Mouse (Mus musculus): ENCODE data around the gene Chmp4b.

Chmp4b gene

DNA sequence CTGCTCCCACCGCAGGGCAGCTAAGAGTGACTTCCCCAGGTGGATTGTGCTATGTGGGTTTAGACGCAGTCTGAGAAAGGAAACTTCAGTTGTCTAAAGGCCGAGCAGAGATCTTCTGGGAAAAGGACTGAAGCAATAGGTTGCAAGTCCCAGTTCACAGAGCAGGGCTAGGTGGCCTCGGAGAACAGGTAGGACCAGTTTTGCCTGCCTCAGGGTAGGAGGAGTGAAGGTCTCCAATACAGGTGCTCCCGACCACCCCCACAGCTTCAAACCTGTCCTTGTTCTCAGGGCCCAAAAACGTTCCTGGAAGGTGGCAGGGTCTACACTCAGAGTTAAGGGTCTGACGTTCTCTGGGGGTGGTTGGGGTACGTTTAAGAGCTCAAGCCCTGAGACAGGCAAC is at the start of gene Chmp4b:
Gene Chmp4b (plus strand): TSS at position 343 of the 400 bp plus-strand sequence.
- no peak for DNase-seq (ENCODE audit: low spot score)

DNA sequence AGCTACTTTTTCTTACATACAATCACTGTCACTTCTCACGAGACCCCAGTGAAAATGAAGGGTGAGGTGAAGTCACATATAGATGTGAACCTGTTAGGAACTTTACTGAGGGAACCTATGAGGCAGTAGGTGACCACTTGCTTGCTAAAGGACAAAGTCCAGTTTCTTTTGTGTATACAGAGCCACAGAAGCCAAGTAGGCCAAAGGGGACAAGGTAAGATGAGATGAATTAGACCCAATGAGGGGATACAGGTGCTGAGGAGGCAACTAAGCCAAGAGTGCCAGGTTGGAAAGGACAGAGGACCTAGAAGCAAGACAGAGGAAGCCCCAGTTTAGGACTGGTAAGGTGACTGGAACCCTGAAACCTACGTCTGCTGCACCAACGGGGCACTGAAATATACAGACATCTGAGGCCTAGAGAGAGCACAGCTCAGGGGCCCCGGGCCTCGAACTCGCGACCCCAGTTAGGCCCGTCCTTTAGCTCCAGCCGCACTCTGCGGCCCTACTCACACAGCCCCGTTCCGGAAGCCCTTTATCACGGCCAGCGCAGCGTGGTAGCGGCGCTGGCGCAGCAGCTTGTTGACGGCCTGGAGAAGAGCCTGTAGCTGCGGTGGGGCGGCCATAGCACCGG is 48.4 kb upstream of the Chmp4b start:
- no peak for DNase-seq (ENCODE audit: low spot score)

DNA sequence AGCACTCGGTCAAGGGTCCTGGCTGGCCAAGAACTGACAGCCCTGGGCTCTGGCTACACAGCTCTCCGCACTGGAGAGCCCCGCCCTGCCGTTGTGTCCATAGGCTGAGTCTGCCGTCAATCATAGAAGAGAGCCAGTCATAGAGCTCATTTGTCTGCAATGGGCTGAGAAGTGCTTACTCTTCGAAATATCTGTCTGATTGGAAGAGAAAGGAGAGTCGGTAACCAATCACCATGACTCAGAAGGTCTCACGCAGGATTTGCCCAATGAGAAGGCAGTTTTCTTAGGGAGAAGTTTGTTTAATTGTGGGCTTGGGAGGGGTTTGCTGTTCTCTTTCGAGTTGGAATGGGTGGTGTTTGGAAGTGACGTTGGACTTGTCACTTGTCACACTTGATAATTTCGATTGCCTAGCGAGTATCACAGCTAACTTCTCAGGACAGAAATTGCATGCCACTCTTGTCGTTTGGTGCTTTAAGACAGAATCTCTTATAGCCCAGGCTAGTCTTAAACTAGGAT is 47.8 kb upstream of the Chmp4b start, which contains the start of gene Pxmp4:
Gene Pxmp4 (minus strand): TSS at position 71 of the 516 bp plus-strand sequence.
- peak; percentile 98 for DNase-seq (ENCODE audit: low spot score)

DNA sequence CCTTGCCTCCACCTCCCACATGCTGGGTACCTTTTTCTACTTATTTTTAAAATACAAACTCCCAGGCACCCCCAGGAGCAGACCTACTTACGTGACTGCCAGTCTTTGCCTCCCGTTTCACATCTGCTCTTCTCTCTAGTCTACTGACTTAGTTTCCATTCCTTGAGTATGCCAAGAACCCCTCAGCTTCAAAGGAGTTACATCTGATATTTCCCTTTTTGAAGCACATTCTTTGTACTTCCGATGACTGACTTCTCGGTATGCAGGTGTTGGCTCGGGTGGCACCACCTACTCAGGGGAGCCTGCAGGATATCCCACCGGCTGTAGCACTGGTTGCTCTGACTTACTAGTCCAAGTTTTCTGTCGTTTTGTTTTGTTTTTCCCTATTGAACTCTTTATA is 47.3 kb upstream of the Chmp4b start:
- DNase-seq (ENCODE audit: low spot score): no peak

- no peak for DNase-seq (ENCODE audit: low spot score)
Measured at GRCm38 (mm10) chr2:154606965-154607364, 44.5 kb upstream of the Chmp4b start.

GRCm38 (mm10) chr2:154609050-154609767 is 42.3 kb upstream of the Chmp4b start:
- DNase-seq (ENCODE audit: low spot score): no peak

- DNase-seq (ENCODE audit: low spot score): peak; percentile 75
Measured at GRCm38 (mm10) chr2:154613118-154614115, 38.1 kb upstream of the Chmp4b start, which contains the start of the genes Zfp341 and 4930519P11Rik. Gene Zfp341 (plus strand): TSS chr2:154613297. Gene 4930519P11Rik (minus strand): TSS chr2:154613437.

DNA sequence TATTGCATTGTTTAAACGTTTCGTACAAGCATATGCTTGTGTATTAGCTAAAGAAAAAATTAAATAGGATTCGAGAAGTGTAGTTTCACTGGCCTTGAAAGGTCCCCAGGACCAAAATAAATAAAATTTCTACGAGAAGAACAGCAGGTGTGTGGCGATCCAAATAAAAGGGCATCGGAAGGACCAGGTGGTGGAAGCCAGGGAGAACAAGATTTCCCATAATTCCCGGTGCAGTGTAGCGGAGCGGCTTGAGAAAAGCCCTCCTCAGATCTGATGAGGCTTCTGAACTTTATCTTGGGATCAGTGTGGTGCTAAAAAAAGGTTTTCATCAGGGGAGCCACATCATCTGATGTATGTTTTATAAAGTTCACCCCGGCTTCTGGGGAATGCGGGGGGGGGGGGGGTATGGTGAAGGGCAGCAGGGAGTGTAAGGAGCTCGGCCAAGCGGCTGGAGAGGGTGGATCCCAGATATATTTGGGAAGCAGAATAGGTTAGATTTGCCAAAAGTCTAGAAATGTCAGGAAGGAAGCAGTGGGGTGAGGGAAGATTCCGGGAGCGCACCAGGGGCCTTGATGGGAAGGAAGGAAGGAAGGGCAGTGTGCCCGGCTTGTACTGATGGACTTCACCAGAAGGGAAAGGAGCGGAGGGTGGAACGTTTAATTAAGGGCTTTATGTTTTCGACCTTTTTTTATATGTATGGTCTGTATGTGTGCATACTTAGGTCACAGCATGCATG is 36.5 kb upstream of the Chmp4b start:
- no peak for DNase-seq (ENCODE audit: low spot score)

- peak; percentile 74 for DNase-seq (ENCODE audit: low spot score)
Measured at GRCm38 (mm10) chr2:154615674-154616073, 35.8 kb upstream of the Chmp4b start.

DNA sequence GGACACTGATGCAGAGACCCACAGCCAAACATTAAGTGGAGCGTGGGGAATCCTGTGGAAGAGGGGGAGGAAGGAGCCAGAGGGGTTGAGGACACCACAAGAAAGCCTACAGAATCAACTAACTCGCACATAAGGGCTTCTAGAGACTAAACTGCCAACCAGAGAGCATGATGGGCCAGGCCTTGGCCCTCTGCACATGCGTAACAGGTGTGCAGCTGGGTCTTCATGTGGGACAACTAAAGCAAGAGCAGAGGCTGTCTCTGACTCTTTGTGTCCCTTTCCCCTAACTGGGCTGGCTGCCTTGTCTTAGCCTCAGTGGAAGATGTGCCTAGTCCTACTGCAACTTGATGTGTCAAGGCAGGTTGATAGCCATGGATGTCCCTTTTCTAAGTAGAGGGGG is 34.4 kb upstream of the Chmp4b start:
- no peak for DNase-seq (ENCODE audit: low spot score)

DNA sequence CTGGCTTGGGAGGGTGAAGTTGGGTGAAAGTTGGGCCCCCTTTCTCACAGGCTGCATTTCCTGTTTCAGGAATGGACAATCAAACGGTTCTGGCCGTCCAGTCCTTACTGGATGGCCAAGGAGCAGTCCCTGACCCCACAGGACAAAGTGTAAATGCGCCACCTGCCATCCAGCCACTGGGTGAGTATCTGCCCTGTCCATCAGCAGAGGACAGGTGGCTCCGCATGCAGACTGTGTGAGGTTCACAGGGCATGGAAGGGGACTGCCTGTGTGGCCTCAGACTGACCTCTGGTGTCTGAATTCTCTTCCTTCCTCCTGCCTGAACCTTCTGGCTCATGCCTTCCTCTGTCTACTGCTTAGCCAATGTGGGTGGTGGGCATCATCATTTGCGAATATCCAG is 29.8 kb upstream of the Chmp4b start:
- DNase-seq (ENCODE audit: low spot score): no peak

DNA sequence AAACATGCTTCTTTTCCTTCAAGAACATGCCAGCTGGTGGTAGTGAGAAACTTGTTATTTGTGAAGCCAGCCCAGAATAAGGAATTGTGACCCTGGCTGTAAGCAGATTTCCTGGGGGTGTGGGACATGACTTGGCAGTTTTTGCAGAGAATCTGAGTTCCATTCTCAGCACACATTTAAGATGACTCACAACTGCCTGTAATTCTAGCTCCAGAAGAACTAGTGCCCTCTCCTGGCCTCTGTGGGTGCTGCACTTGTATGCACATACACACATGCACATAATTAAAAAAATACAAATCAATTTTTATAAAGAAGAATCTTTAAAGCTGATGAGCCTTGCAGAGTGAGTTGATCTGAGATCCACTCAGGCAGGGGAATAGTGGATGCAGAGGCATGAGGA is 27.4 kb upstream of the Chmp4b start:
- DNase-seq (ENCODE audit: low spot score): no peak

DNA sequence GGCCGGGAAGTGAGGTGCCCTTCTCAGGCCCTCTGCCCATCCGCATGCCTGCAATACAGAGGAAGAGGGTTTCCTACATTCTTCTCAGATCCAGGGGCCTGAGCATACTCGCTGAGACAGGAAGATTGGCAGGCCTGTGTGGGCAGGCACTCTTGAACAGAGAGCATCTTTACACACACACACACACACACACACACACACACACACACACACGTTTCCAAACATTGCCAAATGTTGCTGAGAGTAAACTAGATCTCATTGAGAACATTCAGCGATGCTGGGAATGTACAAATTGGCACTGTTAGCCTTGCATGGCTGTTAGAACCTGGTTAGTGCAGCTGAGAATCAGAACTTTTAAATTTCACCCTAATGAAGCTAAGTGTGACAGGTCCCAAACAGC is 21.0 kb upstream of the Chmp4b start:
- no peak for DNase-seq (ENCODE audit: low spot score)

DNA sequence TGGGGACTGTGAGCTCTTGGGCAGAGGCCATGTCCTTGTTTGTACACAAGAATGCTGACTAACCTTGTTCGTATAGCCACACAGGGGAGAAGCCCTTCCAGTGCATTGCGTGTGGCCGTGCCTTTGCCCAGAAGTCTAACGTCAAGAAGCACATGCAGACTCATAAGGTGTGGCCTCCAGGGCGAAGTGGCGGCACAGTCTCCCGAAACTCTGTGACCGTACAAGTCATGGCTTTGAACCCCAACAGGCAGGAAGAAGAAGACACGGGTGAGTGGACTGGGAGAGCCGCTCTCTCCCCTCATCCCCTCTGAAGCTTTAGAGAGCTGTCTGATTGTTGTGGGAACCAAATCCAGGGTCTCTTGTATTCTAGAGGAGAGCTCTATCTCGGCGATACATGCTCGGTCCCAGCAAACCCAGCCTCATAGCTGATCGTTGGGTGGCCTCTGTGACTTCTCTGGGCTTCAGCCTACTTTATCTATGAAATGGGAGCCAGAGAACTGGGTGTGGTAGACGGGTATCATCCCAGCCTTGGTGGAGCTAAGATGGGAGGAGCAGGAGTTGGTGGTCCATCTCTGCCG is 19.2 kb upstream of the Chmp4b start:
- peak; percentile 88 for DNase-seq (ENCODE audit: low spot score)

- peak; percentile 64 for DNase-seq (ENCODE audit: low spot score)
Measured at GRCm38 (mm10) chr2:154633039-154633742, 18.3 kb upstream of the Chmp4b start.

DNA sequence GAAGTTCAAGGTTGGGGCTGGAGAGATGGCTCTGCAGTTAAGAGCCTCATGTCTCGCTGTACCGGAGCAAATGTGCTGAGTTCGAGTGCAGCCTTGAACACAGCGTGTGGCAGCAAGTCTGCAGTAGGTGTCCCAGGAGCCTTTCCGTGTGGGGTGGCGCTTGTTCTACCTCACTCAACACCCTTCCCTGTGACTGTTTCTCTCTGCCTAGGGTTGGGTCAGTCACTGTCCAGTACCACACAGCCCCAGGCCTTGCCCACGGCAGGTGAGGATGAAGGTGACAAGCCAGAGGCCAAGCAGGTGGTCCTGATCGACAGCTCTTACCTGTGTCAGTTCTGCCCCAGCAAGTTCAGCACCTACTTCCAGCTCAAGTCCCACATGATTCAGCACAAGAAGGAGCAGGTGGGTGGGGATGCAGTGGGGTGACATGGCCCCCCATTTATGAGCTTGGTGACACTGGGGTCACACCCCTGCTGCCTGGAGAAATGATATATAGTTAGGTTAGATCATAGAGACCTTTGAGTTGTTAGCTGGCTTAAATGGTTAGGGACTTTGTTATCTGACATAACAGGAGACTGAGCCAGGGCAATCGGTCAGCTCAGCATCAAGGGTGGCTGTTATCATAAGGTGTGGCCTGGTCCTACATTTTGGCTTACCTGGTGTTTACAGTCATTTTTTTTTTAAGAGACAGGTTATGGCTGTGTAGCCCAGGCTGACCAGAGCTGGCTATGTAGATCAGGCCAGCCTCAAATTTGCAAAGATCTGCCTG is 17.4 kb upstream of the Chmp4b start:
- DNase-seq (ENCODE audit: low spot score): peak; percentile 63

DNA sequence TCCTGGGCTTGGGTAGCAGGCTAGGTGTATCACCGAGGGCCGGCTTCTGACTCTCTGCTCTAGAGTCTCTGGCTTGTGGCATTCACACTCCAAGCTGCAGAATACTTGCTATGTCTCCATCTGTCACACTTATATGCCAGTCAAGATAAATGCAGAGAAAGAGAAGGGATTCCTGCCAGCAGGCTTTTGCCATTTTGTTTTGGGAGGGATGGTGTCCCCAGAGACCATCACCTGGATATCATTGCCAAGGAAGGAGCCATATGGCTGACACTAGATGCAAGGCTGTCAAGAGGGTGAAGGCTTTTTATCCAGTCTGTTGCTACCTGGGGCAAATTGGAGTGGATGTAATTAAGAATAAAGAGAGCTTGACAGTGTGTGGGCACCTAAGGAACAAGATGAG is 15.7 kb upstream of the Chmp4b start:
- no peak for DNase-seq (ENCODE audit: low spot score)

- no peak for DNase-seq (ENCODE audit: low spot score)
Measured at GRCm38 (mm10) chr2:154638521-154638920, 13.0 kb upstream of the Chmp4b start.

DNA sequence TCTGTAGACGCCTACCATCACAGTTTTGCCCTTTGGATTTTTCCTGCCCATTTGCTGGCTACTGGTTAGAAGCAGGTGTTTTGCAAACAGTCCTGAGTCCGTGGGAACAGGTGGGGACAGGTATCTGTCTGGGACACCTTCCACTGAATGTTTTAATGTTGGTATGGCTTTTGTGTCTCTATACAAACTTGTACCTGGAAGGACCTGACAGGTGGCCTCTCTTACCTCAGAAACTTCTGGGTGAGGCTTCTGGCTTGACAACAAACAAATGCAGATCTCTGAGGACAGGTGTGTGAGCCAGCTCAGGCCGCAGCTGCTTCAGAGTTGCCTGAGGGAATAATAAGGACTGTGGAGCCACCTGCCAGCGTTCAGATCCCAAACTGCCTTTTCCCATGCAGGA is 12.4 kb upstream of the Chmp4b start:
- no peak for DNase-seq (ENCODE audit: low spot score)

DNA sequence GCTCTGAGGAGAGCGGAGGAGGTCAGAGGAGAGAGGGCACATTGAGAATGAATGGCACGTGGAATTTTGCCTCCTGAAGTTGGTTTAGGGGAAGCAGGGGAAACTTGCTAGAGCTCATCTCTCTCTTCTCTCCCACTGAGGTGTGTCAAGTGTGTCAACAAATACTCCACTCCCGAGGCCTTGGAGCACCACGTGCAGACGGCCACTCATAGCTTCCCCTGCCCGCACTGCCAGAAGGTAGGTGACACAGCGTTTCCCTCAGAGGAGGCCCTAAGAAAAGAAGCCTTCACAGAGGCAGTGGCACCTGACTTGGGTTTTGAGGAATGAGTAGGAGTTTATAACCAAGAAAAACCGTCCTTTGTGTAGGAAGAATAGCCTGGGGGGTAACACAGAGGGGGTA is 10.3 kb upstream of the Chmp4b start:
- DNase-seq (ENCODE audit: low spot score): no peak
